Mouse (Mus musculus) ES-E14 (cell line): ENCODE results near the gene Reg2. TPM values are rescaled to one million over a fixed set of nuclear protein-coding genes. Genes with fewer than 3 reads are reported as not detected.

ENCODE experiments used
- DNase-seq: peaks from one replicate; pipeline ENCODE4 v3.0.0-alpha.2; 2013; ENCODE audit warnings: low read depth, low spot score
- H3K27ac ChIP-seq: 2 replicates; pipeline ENCODE4 v1.5.1; 2012; ENCODE audit warnings: low read depth, mild to moderate bottlenecking, low read length, moderate library complexity, mixed read lengths; ENCODE audit not compliant: poor library complexity, insufficient read depth, severe bottlenecking
- H3K36me3 ChIP-seq: 2 replicates; pipeline ENCODE4 v1.6.1; 2012; ENCODE audit warnings: mild to moderate bottlenecking, low read length, moderate library complexity, mixed read lengths; ENCODE audit not compliant: control insufficient read depth, poor library complexity, insufficient read depth, severe bottlenecking
- H3K4me1 ChIP-seq, 2 experiments: fragments of 150-350 bp in 1 of 2; sonication (generic) in 1 of 2; 2 replicates each; pipeline ENCODE4 v1.6.1; 2012; ENCODE audit warnings: low read length in 2 of 2, mild to moderate bottlenecking in 1 of 2, mixed read lengths in 1 of 2; ENCODE audit not compliant: control insufficient read depth in 2 of 2, insufficient read depth in 2 of 2, poor library complexity in 1 of 2
- H3K4me3 ChIP-seq, 2 experiments: fragments of 150-350 bp in 1 of 2; sonication (generic) in 1 of 2; 2 replicates each; pipeline ENCODE4 v1.5.1; 2012; ENCODE audit warnings: low read length in 2 of 2, low read depth in 1 of 2, mild to moderate bottlenecking in 1 of 2, mixed read lengths in 1 of 2; ENCODE audit not compliant: insufficient read depth in 1 of 2, poor library complexity in 1 of 2, severe bottlenecking in 1 of 2
- H3K9ac ChIP-seq: 2 replicates; pipeline ENCODE4 v1.6.1; 2012; ENCODE audit warnings: low read depth, mild to moderate bottlenecking, low read length, mixed read lengths; ENCODE audit not compliant: poor library complexity, insufficient read depth, severe bottlenecking
- H3K9me3 ChIP-seq: fragments of 150-350 bp; sonication (generic); 2 replicates; pipeline ENCODE4 v1.6.1; 2012; ENCODE audit warnings: low read depth, mild to moderate bottlenecking, low read length; ENCODE audit not compliant: control insufficient read depth, insufficient read depth
- MAFK ChIP-seq: IDR thresholded peaks from 2 replicates; pipeline ENCODE4 v1.6.1; 2014; ENCODE audit warnings: mild to moderate bottlenecking, low read depth, low read length, inconsistent platforms; ENCODE audit not compliant: insufficient read depth
- ZC3H11A ChIP-seq: IDR thresholded peaks from 2 replicates; pipeline ENCODE4 v1.6.1; 2012; ENCODE audit warnings: low read depth, mild to moderate bottlenecking, inconsistent platforms, low read length, borderline replicate concordance
- in situ Hi-C, 2 experiments: fragments of 600-800 bp; cut with MboI; formaldehyde crosslinking; loops; one replicate each; pipeline ENCODE4 v1.15.1; 2025; ENCODE audit warnings: low sequenced_read_pairs in 2 of 2, inconsistent platforms in 1 of 2; ENCODE audit not compliant: unreplicated experiment in 2 of 2
- total RNA-seq: library from RNA; depleted of rRNA; stranded (reverse); fragments of 300-350 nt; gene quantifications from 2 replicates; pipeline ENCODE4 v1.2.3, GENCODE M21; 2012; rRNA removed

Gene Reg2
- total RNA-seq, 1 experiment = 0.67 TPM

DNA sequence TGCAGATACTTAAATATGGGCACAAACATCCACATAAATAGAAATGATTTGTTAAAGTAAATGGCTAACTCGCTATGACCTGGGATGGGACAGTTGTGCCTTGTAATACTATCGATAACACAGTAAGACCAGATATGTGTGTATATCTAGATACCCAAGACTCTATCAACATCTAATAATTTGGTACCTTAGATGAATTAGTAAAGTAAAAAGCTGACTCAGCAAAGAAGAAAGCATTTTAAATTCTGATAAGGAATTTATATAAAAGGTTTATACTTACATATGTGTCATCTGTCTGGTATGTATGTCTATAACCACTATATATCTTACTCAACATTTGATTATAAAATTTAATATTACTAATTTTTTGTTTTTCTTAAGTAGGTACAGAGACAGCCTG, 57.4 kb downstream of the Reg2 start:
- no peaks in the 10 kb centered on the region for H3K4me1 ChIP-seq
- no peak overlapping the region for H3K9ac ChIP-seq
- no peak for DNase-seq
- in situ Hi-C loops = no loop called here
- H3K27ac ChIP-seq = no peak overlapping the region
- TF ChIP-seq ZC3H11A = no peak
- TF ChIP-seq MAFK = peak; percentile 74
- H3K36me3 ChIP-seq = no peaks in the 10 kb centered on the region
- H3K9me3 ChIP-seq = no peaks in the 10 kb centered on the region
- H3K4me3 ChIP-seq = no peak overlapping the region

Other genes with a start within 250 kb of the Reg2 start
- gene Reg3b, start 25.0 kb upstream of the Reg2 start, total RNA-seq = not detected in 2 replicates
- not detected in 2 replicates for gene Reg3d, start 16.8 kb upstream of the Reg2 start, total RNA-seq
- not detected in 2 replicates for gene Reg3a, start 14.9 kb upstream of the Reg2 start, total RNA-seq
- gene Reg1, start 27.1 kb downstream of the Reg2 start, total RNA-seq = not detected in 2 replicates
- not detected in 2 replicates for gene Reg3g, start 73.2 kb downstream of the Reg2 start, total RNA-seq